Mouse (Mus musculus): ENCODE results near the gene Copb1. TPM values are rescaled to one million over a fixed set of nuclear protein-coding genes. Genes with fewer than 3 reads are reported as not detected.

The Copb1 gene
- polyA plus RNA-seq, 1 experiment from 2014 or later: 122 TPM

Other genes starting within 250 kb of the Copb1 start
- 24.3 and 26.7 TPM in 2 replicates for gene Rras2, start 136.9 kb downstream of the Copb1 start, polyA plus RNA-seq (2014; fragmentation: Nextera tagmentation; extraction: Ambion mirVana)
- gene Psma1, start 21.4 kb upstream of the Copb1 start, polyA plus RNA-seq (2014; fragmentation: Nextera tagmentation; extraction: Ambion mirVana): 476 and 479 TPM in 2 replicates
- gene Pde3b, start 160.6 kb upstream of the Copb1 start, polyA plus RNA-seq (2014; fragmentation: Nextera tagmentation; extraction: Ambion mirVana): 11.2 and 11.5 TPM in 2 replicates

Data from hindbrain, embryonic 11.5 days (tissue).